Mouse (Mus musculus): ENCODE measurements around the gene Nodal.

The Nodal gene

GRCm38 (mm10) chr10:61417672-61418071 is at the start of gene Nodal:
Gene Nodal, plus strand, starts transcription at chr10:61417972.
- no peak for DNase-seq

- no peak for DNase-seq
Measured at GRCm38 (mm10) chr10:61369755-61370154, 48.0 kb upstream of the Nodal start.

GRCm38 (mm10) chr10:61370273-61370979 is 47.3 kb upstream of the Nodal start:
- no peak for DNase-seq

- no peak for DNase-seq
Measured at GRCm38 (mm10) chr10:61371884-61372584, 45.7 kb upstream of the Nodal start.

GRCm38 (mm10) chr10:61372585-61372923 is 45.2 kb upstream of the Nodal start:
- peak; percentile 85 for DNase-seq

- no peak for DNase-seq
Measured at GRCm38 (mm10) chr10:61374076-61374475, 43.7 kb upstream of the Nodal start.

GRCm38 (mm10) chr10:61374771-61375481 is 42.8 kb upstream of the Nodal start:
- DNase-seq, result no peak

GRCm38 (mm10) chr10:61378050-61378449 is 39.7 kb upstream of the Nodal start:
- DNase-seq, result no peak

GRCm38 (mm10) chr10:61378698-61379097 is 39.1 kb upstream of the Nodal start:
- DNase-seq, result no peak

- DNase-seq, result no peak
Measured at GRCm38 (mm10) chr10:61379340-61380040, 38.3 kb upstream of the Nodal start.

GRCm38 (mm10) chr10:61380186-61380585 is 37.6 kb upstream of the Nodal start:
- DNase-seq, result no peak

- no peak for DNase-seq
Measured at GRCm38 (mm10) chr10:61381823-61382222, 35.9 kb upstream of the Nodal start.

GRCm38 (mm10) chr10:61382281-61382731 is 35.5 kb upstream of the Nodal start:
- no peak for DNase-seq

- peak; percentile 75 for DNase-seq
Measured at GRCm38 (mm10) chr10:61383021-61383714, 34.6 kb upstream of the Nodal start, which contains the start of gene Pald1. Gene Pald1, minus strand, starts transcription at chr10:61383530.

GRCm38 (mm10) chr10:61383715-61384047 is 34.1 kb upstream of the Nodal start:
- no peak for DNase-seq

- DNase-seq, result no peak
Measured at GRCm38 (mm10) chr10:61385174-61385573, 32.6 kb upstream of the Nodal start.

- no peak for DNase-seq
Measured at GRCm38 (mm10) chr10:61386284-61386683, 31.5 kb upstream of the Nodal start.

GRCm38 (mm10) chr10:61389020-61389419 is 28.8 kb upstream of the Nodal start:
- DNase-seq, result no peak

GRCm38 (mm10) chr10:61390148-61390547 is 27.6 kb upstream of the Nodal start:
- no peak for DNase-seq

- no peak for DNase-seq
Measured at GRCm38 (mm10) chr10:61392584-61392983, 25.2 kb upstream of the Nodal start.

GRCm38 (mm10) chr10:61394476-61395136 is 23.2 kb upstream of the Nodal start:
- DNase-seq, result no peak

GRCm38 (mm10) chr10:61398125-61398524 is 19.6 kb upstream of the Nodal start:
- DNase-seq, result no peak
